Mouse (Mus musculus) liver, adult 2 months (tissue): ENCODE results near the gene Sorbs1. TPM values are rescaled to one million over a fixed set of nuclear protein-coding genes. Genes with fewer than 3 reads are reported as not detected.
"Not testable (repeated sequence)": the region's sequence is repeated elsewhere in the genome, so short reads cannot be mapped to it uniquely, and the experiment has no call there.

Experiments used
- DNase-seq: peaks from one replicate; pipeline ENCODE4 v3.0.0-alpha.2; 2011; ENCODE audit warnings: low read depth, low spot score; ENCODE audit errors: extremely low read depth
- H3K27ac ChIP-seq: fragments of 200-500 bp; replicated peaks from 2 replicates; pipeline ENCODE4 v1.5.1; 2012; ENCODE audit warnings: low read depth, mild to moderate bottlenecking, control low read depth, inconsistent platforms, low read length; ENCODE audit not compliant: insufficient read depth
- H3K27me3 ChIP-seq: fragments of 200-500 bp; 2 replicates; pipeline ENCODE4 v1.6.1; 2012; ENCODE audit warnings: mild to moderate bottlenecking, moderate library complexity, low read length, inconsistent platforms; ENCODE audit not compliant: control insufficient read depth, insufficient read depth
- H3K36me3 ChIP-seq: fragments of 200-500 bp; 2 replicates; pipeline ENCODE4 v1.6.1; 2012; ENCODE audit warnings: low read length, inconsistent platforms; ENCODE audit not compliant: control insufficient read depth, insufficient read depth
- H3K4me1 ChIP-seq: fragments of 200-500 bp; 2 replicates; pipeline ENCODE4 v1.6.1; 2011; ENCODE audit warnings: low read length; ENCODE audit not compliant: control insufficient read depth, insufficient read depth
- H3K4me3 ChIP-seq: fragments of 200-500 bp; 2 replicates; pipeline ENCODE4 v1.5.1; 2011; ENCODE audit warnings: low read depth, mild to moderate bottlenecking, control low read depth, low read length, moderate library complexity; ENCODE audit not compliant: insufficient read depth
- H3K79me2 ChIP-seq: fragments of 200-500 bp; 2 replicates; pipeline ENCODE4 v1.6.1; 2012; ENCODE audit warnings: inconsistent platforms, mild to moderate bottlenecking, low read length, moderate library complexity; ENCODE audit not compliant: control insufficient read depth, insufficient read depth
- H3K9ac ChIP-seq: fragments of 200-500 bp; 2 replicates; pipeline ENCODE4 v1.6.1; 2012; ENCODE audit warnings: low read depth, mild to moderate bottlenecking, control low read depth, inconsistent platforms, low read length
- CTCF ChIP-seq: fragments of 200-500 bp; IDR thresholded peaks from 2 replicates; pipeline ENCODE4 v1.5.1; 2011; ENCODE audit warnings: low read depth, low read length, control low read depth
- POLR2A ChIP-seq: fragments of 200-500 bp; IDR thresholded peaks from 2 replicates; pipeline ENCODE4 v1.6.1; 2011; ENCODE audit warnings: low read length, control low read depth; ENCODE audit not compliant: insufficient read depth; ENCODE audit errors: extremely low read depth
- WGBS: fragments of 180-500 bp; shearing (Covaris S2); methylation state at CpG from one replicate; pipeline ENCODE4 v1.1.7; 2018; 5-methylcytosine and 5-hydroxymethylcytosine counted together
- polyA plus RNA-seq: library from polyadenylated mRNA; depleted of rRNA; stranded (reverse); fragments of >200 nt; gene quantifications from 2 replicates; pipeline ENCODE4 v1.2.3, GENCODE M21; 2012; rRNA removed
- total RNA-seq: library from RNA; depleted of rRNA; stranded (reverse); fragments of >200 nt; gene quantifications from 2 replicates; pipeline ENCODE4 v1.2.3, GENCODE M21; 2014; rRNA removed

The Sorbs1 gene
- total RNA-seq: 41.0 and 47.2 TPM in 2 replicates
- polyA plus RNA-seq: 10.4 and 12.0 TPM in 2 replicates

DNA sequence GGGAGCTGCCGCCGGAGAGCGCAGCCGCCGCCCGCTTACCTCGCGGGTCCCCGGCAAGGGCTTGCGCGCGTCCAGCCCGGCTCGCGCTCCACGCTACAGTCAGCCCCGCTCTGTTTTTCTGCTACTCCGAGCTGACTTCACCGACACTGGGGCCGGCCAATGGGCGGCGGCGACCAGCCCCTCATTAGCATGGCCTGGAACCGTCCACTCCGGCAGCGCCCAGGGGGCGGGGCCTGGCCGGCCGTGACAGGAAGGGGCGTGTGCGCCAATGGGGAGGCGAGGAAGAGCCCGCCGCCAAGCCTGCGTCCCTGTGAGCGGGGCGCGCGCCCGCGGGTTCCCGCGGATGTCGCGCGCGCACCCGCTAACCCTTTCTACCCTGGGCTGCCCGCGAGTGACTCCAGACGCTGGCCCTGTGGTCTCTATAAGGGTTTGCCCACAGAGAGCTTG lies at the start of gene Sorbs1:
Sorbs1 (minus strand) TSS at position 148 of the 447 bp plus-strand sequence.
- peak within 1 kb of the TSS; percentile 62 for H3K27ac ChIP-seq
- no peaks in the 10 kb centered on the region for H3K27me3 ChIP-seq
- no peaks in the 10 kb centered on the region for H3K36me3 ChIP-seq
- DNase-seq: peak; percentile 83
- peak within 1 kb of the TSS; percentile 68 for H3K4me3 ChIP-seq
- peaks cover 7% of the 10 kb centered on the region; the same call in 1 of the 2 replicates for H3K4me1 ChIP-seq
- peaks cover 12% of the 10 kb centered on the region; the same call in 1 of the 2 replicates for H3K79me2 ChIP-seq
- TF ChIP-seq POLR2A (peak; percentile 98), CTCF (no peak)
- under 1% methylated on average over 51 of the region's 51 CpGs for WGBS
- peak within 1 kb of the TSS; percentile 84 for H3K9ac ChIP-seq

GRCm38 (mm10) chr19:40561521-40561920 lies 47.9 kb upstream of the Sorbs1 start:
- not testable (repeated sequence) for H3K27me3 ChIP-seq, H3K4me3 ChIP-seq, H3K9ac ChIP-seq, H3K36me3 ChIP-seq, H3K27ac ChIP-seq, H3K79me2 ChIP-seq, DNase-seq, H3K4me1 ChIP-seq
- 92% methylated on average over 13 of the region's 31 CpGs for WGBS

- Histone ChIP-seq H3K9ac (no peak overlapping the region), H3K4me3 (no peak overlapping the region), H3K4me1 (no peaks in the 10 kb centered on the region), H3K27me3 (no peaks in the 10 kb centered on the region), H3K27ac (no peak overlapping the region), H3K36me3 (no peaks in the 10 kb centered on the region), H3K79me2 (no peaks in the 10 kb centered on the region)
- DNase-seq: no peak
- 96% methylated on average over 7 of the region's 7 CpGs for WGBS
- TF ChIP-seq CTCF (no peak), POLR2A (no peak)
Measured at GRCm38 (mm10) chr19:40556029-40556428, 42.5 kb upstream of the Sorbs1 start.

- no peaks in the 10 kb centered on the region for H3K36me3 ChIP-seq
- no peak overlapping the region for H3K4me3 ChIP-seq
- no peak overlapping the region for H3K9ac ChIP-seq
- no peak for DNase-seq
- WGBS: 97% methylated on average over 8 of the region's 8 CpGs
- TF ChIP-seq CTCF (no peak), POLR2A (no peak)
- no peak overlapping the region for H3K27ac ChIP-seq
- no peaks in the 10 kb centered on the region for H3K27me3 ChIP-seq
- H3K79me2 ChIP-seq: no peaks in the 10 kb centered on the region
- no peaks in the 10 kb centered on the region for H3K4me1 ChIP-seq
Measured at GRCm38 (mm10) chr19:40555136-40555535, 41.6 kb upstream of the Sorbs1 start.

DNA sequence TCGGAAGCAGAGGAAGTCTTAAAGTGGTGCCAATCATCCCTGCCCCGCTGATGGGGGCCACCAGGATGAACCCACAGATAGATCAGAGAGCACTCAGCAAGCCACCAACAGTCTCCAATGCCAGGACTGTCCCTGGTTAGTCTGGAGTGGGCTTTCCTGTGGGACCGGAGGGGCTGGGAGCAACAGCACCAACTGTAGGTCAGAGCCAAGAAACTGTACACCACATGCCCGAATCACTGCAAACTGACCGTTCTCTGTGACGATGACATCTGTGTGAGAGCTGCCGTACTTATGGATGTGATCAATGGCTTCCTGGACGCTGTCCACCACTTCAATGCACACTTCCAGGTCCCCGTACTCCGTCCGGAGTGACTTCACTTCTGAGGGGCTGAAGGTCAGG lies 40.8 kb upstream of the Sorbs1 start:
- 82% methylated on average over 11 of the region's 11 CpGs for WGBS
- no peak for TF ChIP-seq POLR2A
- no peak overlapping the region for H3K4me3 ChIP-seq
- H3K79me2 ChIP-seq: no peaks in the 10 kb centered on the region
- no peak overlapping the region for H3K27ac ChIP-seq
- no peak overlapping the region for H3K9ac ChIP-seq
- H3K36me3 ChIP-seq: no peaks in the 10 kb centered on the region
- H3K27me3 ChIP-seq: no peaks in the 10 kb centered on the region
- no peak for DNase-seq
- H3K4me1 ChIP-seq: no peaks in the 10 kb centered on the region

DNA sequence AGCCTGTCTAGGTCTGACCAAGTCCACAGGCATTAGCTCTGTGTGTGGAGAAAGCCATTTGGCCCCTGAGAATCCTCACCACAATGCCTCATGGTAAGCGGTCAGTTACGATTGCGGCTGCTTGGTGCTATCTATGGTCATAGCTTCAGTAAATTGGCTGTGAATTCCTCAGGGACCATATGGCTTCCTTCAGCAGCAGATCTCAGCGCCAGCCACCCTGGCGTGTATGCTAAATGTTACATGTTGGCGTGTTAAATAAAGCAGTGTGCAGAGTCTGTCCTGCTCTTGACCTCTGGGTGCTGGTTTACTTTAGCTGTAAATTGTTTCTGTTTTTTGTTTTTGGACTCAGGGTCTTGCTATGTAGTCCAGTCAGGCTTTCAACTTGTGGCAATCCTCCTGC lies 40.3 kb upstream of the Sorbs1 start:
- Histone ChIP-seq H3K4me1 (no peaks in the 10 kb centered on the region), H3K4me3 (no peak overlapping the region), H3K27me3 (no peaks in the 10 kb centered on the region), H3K27ac (no peak overlapping the region), H3K36me3 (no peaks in the 10 kb centered on the region), H3K79me2 (no peaks in the 10 kb centered on the region), H3K9ac (no peak overlapping the region)
- 92% methylated on average over 6 of the region's 6 CpGs for WGBS
- DNase-seq: peak; percentile 12
- TF ChIP-seq POLR2A: no peak
- TF ChIP-seq CTCF: no peak
